Mouse (Mus musculus) forebrain, embryonic 11.5 days (tissue): Measurements from ENCODE around the gene Mpp1. TPM values are rescaled to one million over a fixed set of nuclear protein-coding genes. Genes with fewer than 3 reads are reported as not detected.

Experiments used
- ATAC-seq: fragments of 200-750 bp; cut with Nextera tagmentation; replicated peaks from 2 replicates; pipeline ENCODE4 v1.8.0; 2017; ENCODE audit warnings: moderate TSS enrichment; ENCODE audit not compliant: low FRiP score
- DNase-seq: peaks from one replicate; pipeline ENCODE4 v3.0.0-alpha.2; 2017; ENCODE audit warnings: low spot score
- H3K27ac ChIP-seq: fragments of 300-500 bp; sonication (generic); 2 replicates; pipeline ENCODE4 v1.5.1; 2014; ENCODE audit warnings: low read depth, low read length
- H3K27me3 ChIP-seq: fragments of 300-500 bp; sonication (generic); 2 replicates; pipeline ENCODE4 v1.6.1; 2014; ENCODE audit warnings: mild to moderate bottlenecking, low read length, mixed read lengths; ENCODE audit not compliant: control insufficient read depth, insufficient read depth
- H3K36me3 ChIP-seq: fragments of 300-500 bp; sonication (generic); 2 replicates; pipeline ENCODE4 v1.6.1; 2014; ENCODE audit warnings: mild to moderate bottlenecking, low read length, moderate library complexity, mixed read lengths; ENCODE audit not compliant: control insufficient read depth, insufficient read depth
- H3K4me1 ChIP-seq: fragments of 300-500 bp; sonication (generic); replicated peaks from 2 replicates; pipeline ENCODE4 v1.6.1; 2014; ENCODE audit warnings: low read length, mixed read lengths; ENCODE audit not compliant: control insufficient read depth, insufficient read depth
- H3K4me2 ChIP-seq: fragments of 300-500 bp; sonication (generic); 2 replicates; pipeline ENCODE4 v1.6.1; 2014; ENCODE audit warnings: low read depth, mild to moderate bottlenecking, low read length, moderate library complexity, mixed read lengths; ENCODE audit not compliant: severe bottlenecking
- H3K4me3 ChIP-seq: fragments of 300-500 bp; sonication (generic); 2 replicates; pipeline ENCODE4 v1.5.1; 2014; ENCODE audit warnings: low read depth, low read length
- H3K9ac ChIP-seq: fragments of 300-500 bp; sonication (generic); 2 replicates; pipeline ENCODE4 v1.6.1; 2014; ENCODE audit warnings: low read length
- H3K9me3 ChIP-seq: fragments of 300-500 bp; sonication (generic); 2 replicates; pipeline ENCODE4 v1.6.1; 2016; ENCODE audit warnings: low read length, mixed read lengths; ENCODE audit not compliant: control insufficient read depth
- WGBS: fragments of 180-500 bp; shearing (Covaris S2); extraction: QIAGEN DNeasy Blood & Tissue Kit; methylation state at CpG from one replicate; pipeline ENCODE4 v1.1.7; 2014; 5-methylcytosine and 5-hydroxymethylcytosine counted together
- polyA plus RNA-seq: library from polyadenylated mRNA; unstranded; fragments of >200 nt; fragmentation: Nextera tagmentation; extraction: Ambion mirVana; gene quantifications from 2 replicates; pipeline ENCODE4 v1.2.1, GENCODE M21; 2014

Mpp1 gene
- polyA plus RNA-seq, 1 experiment from 2014 or later, result 20.7 TPM

DNA sequence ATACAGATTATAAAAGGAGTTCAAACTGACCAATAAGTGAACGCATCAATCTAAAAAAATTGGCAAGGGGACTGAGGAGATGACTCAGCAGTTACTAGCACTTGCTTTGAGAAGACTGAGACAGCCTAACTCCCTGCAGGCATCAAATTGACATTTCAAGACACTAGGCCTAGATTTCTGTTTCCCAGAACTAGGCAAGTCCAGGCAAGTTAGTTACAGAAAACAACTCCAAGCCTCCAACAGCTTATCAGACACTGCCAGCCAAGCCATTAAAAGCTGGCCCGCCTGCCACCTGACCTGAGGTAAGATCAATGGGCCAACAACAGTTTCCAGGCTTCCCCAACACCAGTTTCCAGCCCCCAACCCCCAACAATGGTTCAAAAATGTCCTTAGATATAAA is 6.9 kb upstream of the Mpp1 start:
- ATAC-seq, result no peak
- no peaks in the 10 kb centered on the region for H3K36me3 ChIP-seq
- no peak overlapping the region for H3K4me2 ChIP-seq
- no peaks in the 10 kb centered on the region for H3K27me3 ChIP-seq
- 88% methylated on average over 2 of the region's 2 CpGs for WGBS
- no peak overlapping the region for H3K9ac ChIP-seq
- no peak overlapping the region for H3K4me3 ChIP-seq
- no peak overlapping the region for H3K27ac ChIP-seq
- no peaks in the 10 kb centered on the region for H3K4me1 ChIP-seq
- no peaks in the 10 kb centered on the region for H3K9me3 ChIP-seq
- no peak for DNase-seq

DNA sequence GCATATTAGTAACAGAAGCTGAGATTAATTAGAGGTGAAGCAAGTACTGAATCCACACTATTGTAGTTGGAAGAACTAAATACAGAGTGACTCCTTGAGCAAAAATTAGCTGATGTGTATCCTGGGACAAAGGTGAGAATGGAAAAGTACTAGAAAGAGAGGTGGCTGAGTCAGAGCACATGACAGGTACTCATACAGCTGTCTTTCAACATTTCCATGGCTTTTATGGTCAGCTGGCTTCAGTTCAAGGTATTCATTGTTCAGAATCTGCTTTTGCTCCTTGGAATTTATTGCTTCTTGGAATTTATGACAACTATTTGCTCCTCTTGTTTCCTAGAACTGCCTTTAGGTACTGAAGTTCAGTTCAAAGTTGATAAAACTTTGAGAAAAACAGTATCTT is 6.1 kb upstream of the Mpp1 start:
- DNase-seq (no peak), ATAC-seq (no peak)
- H3K4me2 ChIP-seq, result no peak overlapping the region
- no peaks in the 10 kb centered on the region for H3K9me3 ChIP-seq
- no peaks in the 10 kb centered on the region for H3K4me1 ChIP-seq
- no peak overlapping the region for H3K9ac ChIP-seq
- no peaks in the 10 kb centered on the region for H3K36me3 ChIP-seq
- H3K27me3 ChIP-seq, result no peaks in the 10 kb centered on the region
- no peak overlapping the region for H3K4me3 ChIP-seq
- no peak overlapping the region for H3K27ac ChIP-seq

DNA sequence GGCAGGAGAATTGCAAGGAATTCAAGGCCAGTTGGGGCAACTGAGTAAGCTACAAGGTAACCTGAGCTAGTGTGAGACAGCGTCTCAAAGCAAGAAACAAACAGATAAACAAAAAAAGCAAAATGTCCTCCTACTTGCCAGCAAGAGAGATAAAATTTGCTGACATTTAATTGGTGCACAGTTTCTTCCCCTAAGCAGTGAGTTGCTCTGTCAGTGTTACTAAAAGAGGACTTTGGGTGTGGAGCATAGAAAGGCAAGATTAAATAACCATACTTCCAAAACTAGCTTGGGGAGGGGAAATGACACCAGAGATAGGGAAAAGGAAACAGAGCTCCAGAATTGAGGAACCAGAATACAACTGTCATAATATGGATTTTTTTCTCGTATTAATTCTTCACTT is 1.3 kb downstream of the Mpp1 start:
- 77% methylated on average over 2 of the region's 2 CpGs for WGBS
- Histone ChIP-seq H3K4me2 (no peak overlapping the region), H3K9me3 (no peaks in the 10 kb centered on the region), H3K27me3 (no peaks in the 10 kb centered on the region), H3K9ac (no peak overlapping the region), H3K27ac (no peak overlapping the region), H3K36me3 (no peaks in the 10 kb centered on the region), H3K4me1 (no peaks in the 10 kb centered on the region), H3K4me3 (no peak overlapping the region)
- ATAC-seq (no peak), DNase-seq (no peak)

DNA sequence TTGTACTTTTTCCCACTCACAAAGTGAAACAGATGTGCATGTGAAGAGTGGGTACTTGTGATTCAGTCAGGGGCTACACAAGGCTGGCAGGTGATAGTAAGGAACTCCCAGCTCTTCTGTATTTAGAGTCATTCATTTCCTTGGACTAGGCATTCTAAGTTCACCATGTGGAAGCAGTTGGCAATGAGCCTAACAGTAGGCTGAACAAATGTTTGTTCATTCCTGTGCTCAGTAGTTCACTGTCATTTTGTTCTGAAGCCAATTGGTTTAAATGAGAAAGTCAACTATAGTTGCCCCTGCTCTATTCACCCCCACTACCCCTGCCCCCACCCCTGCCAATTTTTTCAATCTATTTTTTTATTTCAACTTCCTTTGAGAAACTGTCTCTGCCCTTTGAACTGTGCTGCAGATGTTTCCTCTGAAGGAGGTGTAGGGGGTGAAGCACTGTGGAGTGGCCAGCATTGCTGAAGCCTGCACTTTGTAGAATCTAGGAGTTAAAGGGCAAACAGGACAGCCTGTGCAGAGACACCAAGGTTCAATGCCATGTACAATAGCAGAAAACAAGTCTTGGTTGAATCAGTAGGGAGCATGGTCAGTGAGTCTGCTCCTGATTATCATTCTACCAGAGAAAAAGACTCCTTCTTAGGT is 2.4 kb downstream of the Mpp1 start:
- no peak overlapping the region for H3K4me3 ChIP-seq

DNA sequence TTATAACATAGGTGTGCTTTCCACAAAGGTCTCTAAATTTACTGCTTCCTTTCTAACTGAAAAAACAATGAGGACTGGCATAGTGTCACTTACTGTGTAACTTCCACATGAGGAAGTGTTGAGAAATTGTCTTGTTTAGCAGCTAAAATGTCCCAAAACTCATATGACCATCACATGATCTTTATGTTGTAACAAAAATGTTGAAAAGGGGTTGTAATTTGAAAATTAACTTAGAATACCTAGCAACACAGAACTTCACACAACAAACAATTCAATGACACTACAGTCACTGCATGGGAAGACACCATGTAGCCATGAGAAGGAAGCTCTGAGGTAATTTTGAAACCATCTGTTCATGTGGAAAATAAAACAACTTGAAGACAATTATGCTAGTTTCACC is 3.9 kb downstream of the Mpp1 start:
- H3K36me3 ChIP-seq, result no peaks in the 10 kb centered on the region
- H3K9ac ChIP-seq, result no peak overlapping the region
- no peaks in the 10 kb centered on the region for H3K9me3 ChIP-seq
- no peak for DNase-seq
- no peak overlapping the region for H3K4me3 ChIP-seq
- ATAC-seq, result no peak
- H3K4me1 ChIP-seq, result no peaks in the 10 kb centered on the region
- H3K4me2 ChIP-seq, result no peak overlapping the region
- no peaks in the 10 kb centered on the region for H3K27me3 ChIP-seq
- no peak overlapping the region for H3K27ac ChIP-seq

More for the DNA sequence above, 2.4 kb downstream of the Mpp1 start:
- no peaks in the 10 kb centered on the region for H3K4me1 ChIP-seq
- no peaks in the 10 kb centered on the region for H3K36me3 ChIP-seq
- H3K27ac ChIP-seq, result no peak overlapping the region
- H3K9ac ChIP-seq, result no peak overlapping the region
- no peak for ATAC-seq
- H3K4me2 ChIP-seq, result no peak overlapping the region
- no peaks in the 10 kb centered on the region for H3K9me3 ChIP-seq
- no peaks in the 10 kb centered on the region for H3K27me3 ChIP-seq
- no peak for DNase-seq

DNA sequence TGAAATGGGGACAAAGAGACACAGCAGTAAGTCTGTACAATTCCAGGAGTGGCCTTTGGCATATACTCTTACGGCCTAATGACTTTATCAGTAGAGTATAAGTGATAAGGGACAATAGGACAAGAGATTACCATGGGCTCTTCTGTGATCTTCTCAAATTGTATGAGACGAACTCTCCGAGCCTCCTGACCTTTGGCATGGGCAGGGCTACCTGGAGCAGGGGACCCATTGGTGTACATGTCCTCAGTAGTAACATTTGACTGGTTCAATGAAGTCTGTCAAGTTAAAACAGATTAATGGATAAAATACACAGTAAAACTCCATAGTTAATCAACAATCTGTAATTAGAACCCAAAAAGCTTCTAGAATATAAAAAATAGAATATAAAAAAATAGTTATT is 5.2 kb downstream of the Mpp1 start:
- H3K4me1 ChIP-seq, result no peaks in the 10 kb centered on the region
- H3K9ac ChIP-seq, result no peak overlapping the region
- H3K36me3 ChIP-seq, result no peaks in the 10 kb centered on the region
- 86% methylated on average over 3 of the region's 3 CpGs for WGBS
- H3K27me3 ChIP-seq, result no peaks in the 10 kb centered on the region
- H3K27ac ChIP-seq, result no peak overlapping the region
- no peak overlapping the region for H3K4me3 ChIP-seq
- no peak for ATAC-seq
- DNase-seq, result no peak
- H3K9me3 ChIP-seq, result no peaks in the 10 kb centered on the region
- no peak overlapping the region for H3K4me2 ChIP-seq

GRCm38 (mm10) chrX:75115550-75115949 is 15.3 kb downstream of the Mpp1 start:
- ATAC-seq (no peak), DNase-seq (no peak)
- H3K36me3 ChIP-seq, result no peaks in the 10 kb centered on the region; the same call in 1 of the 2 replicates
- no peaks in the 10 kb centered on the region for H3K4me1 ChIP-seq
- no peak overlapping the region for H3K27ac ChIP-seq
- H3K4me2 ChIP-seq, result no peak overlapping the region
- no peaks in the 10 kb centered on the region for H3K9me3 ChIP-seq
- no peaks in the 10 kb centered on the region for H3K27me3 ChIP-seq
- no peak overlapping the region for H3K4me3 ChIP-seq
- H3K9ac ChIP-seq, result no peak overlapping the region

- Histone ChIP-seq H3K36me3 (no peaks in the 10 kb centered on the region; the same call in 1 of the 2 replicates), H3K4me2 (no peak overlapping the region), H3K9me3 (no peaks in the 10 kb centered on the region), H3K4me3 (no peak overlapping the region), H3K27me3 (no peaks in the 10 kb centered on the region), H3K9ac (no peak overlapping the region), H3K27ac (no peak overlapping the region), H3K4me1 (no peaks in the 10 kb centered on the region)
- DNase-seq (no peak), ATAC-seq (no peak)
- 92% methylated on average over 6 of the region's 6 CpGs for WGBS
Measured at GRCm38 (mm10) chrX:75102293-75102692, 28.5 kb downstream of the Mpp1 start.

- WGBS, result 89% methylated on average over 8 of the region's 8 CpGs
- no peak overlapping the region for H3K4me3 ChIP-seq
- H3K36me3 ChIP-seq, result no peaks in the 10 kb centered on the region
Measured at GRCm38 (mm10) chrX:75098799-75099198, 32.0 kb downstream of the Mpp1 start.

More at GRCm38 (mm10) chrX:75098799-75099198, 32.0 kb downstream of the Mpp1 start:
- no peaks in the 10 kb centered on the region for H3K9me3 ChIP-seq
- no peak for ATAC-seq
- H3K4me2 ChIP-seq, result no peak overlapping the region
- no peak overlapping the region for H3K9ac ChIP-seq
- H3K27ac ChIP-seq, result no peak overlapping the region
- no peak for DNase-seq
- H3K27me3 ChIP-seq, result no peaks in the 10 kb centered on the region
- no peaks in the 10 kb centered on the region for H3K4me1 ChIP-seq
